Mouse (Mus musculus) liver, embryonic 13.5 days (tissue): ENCODE results near the gene Med15. TPM values are rescaled to one million over a fixed set of nuclear protein-coding genes. Genes with fewer than 3 reads are reported as not detected.

Experiments
- ATAC-seq: fragments of 200-750 bp; cut with Nextera tagmentation; 2 replicates; pipeline ENCODE4 v1.8.0; 2017; ENCODE audit warnings: low read depth, mild to moderate bottlenecking, moderate number of reproducible peaks, moderate library complexity
- DNase-seq: peaks from one replicate; pipeline ENCODE4 v3.0.0; 2022
- H3K27ac ChIP-seq: fragments of 300-500 bp; sonication (generic); 2 replicates; pipeline ENCODE4 v1.5.1; 2015; ENCODE audit warnings: moderate library complexity, mild to moderate bottlenecking, inconsistent platforms
- H3K27me3 ChIP-seq: fragments of 300-500 bp; sonication (generic); 2 replicates; pipeline ENCODE4 v1.6.1; 2015; ENCODE audit warnings: mild to moderate bottlenecking, inconsistent platforms
- H3K36me3 ChIP-seq: fragments of 300-500 bp; sonication (generic); 2 replicates; pipeline ENCODE4 v1.6.1; 2015; ENCODE audit warnings: mild to moderate bottlenecking, inconsistent platforms
- H3K4me1 ChIP-seq: fragments of 300-500 bp; sonication (generic); replicated peaks from 2 replicates; pipeline ENCODE4 v1.6.1; 2015; ENCODE audit warnings: inconsistent platforms
- H3K4me2 ChIP-seq: fragments of 300-500 bp; sonication (generic); 2 replicates; pipeline ENCODE4 v1.6.1; 2015; ENCODE audit warnings: inconsistent platforms, mild to moderate bottlenecking, moderate library complexity
- H3K4me3 ChIP-seq: fragments of 300-500 bp; sonication (generic); replicated peaks from 2 replicates; pipeline ENCODE4 v1.5.1; 2015; ENCODE audit warnings: mild to moderate bottlenecking, inconsistent platforms
- H3K9ac ChIP-seq: fragments of 300-500 bp; sonication (generic); 2 replicates; pipeline ENCODE4 v1.6.1; 2015; ENCODE audit warnings: mild to moderate bottlenecking, inconsistent platforms
- H3K9me3 ChIP-seq: fragments of 300-500 bp; sonication (generic); replicated peaks from 2 replicates; pipeline ENCODE4 v1.6.1; 2016; ENCODE audit warnings: inconsistent platforms
- WGBS: fragments of 180-500 bp; shearing (Covaris S2); methylation state at CpG from one replicate; pipeline ENCODE4 v1.1.7; 2015; ENCODE audit not compliant: insufficient replicate concordance; 5-methylcytosine and 5-hydroxymethylcytosine counted together
- polyA plus RNA-seq: library from polyadenylated mRNA; unstranded; fragments of >200 nt; fragmentation: Nextera tagmentation; extraction: Ambion mirVana; gene quantifications from 2 replicates; pipeline ENCODE4 v1.2.1, GENCODE M21; 2015

Gene Med15
- polyA plus RNA-seq, 1 experiment from 2014 or later: 15.8 TPM

GRCm38 (mm10) chr16:17647566-17648340 lies 84.9 kb downstream of the Med15 start:
- peaks cover 45% of the 10 kb centered on the region for H3K36me3 ChIP-seq

DNA sequence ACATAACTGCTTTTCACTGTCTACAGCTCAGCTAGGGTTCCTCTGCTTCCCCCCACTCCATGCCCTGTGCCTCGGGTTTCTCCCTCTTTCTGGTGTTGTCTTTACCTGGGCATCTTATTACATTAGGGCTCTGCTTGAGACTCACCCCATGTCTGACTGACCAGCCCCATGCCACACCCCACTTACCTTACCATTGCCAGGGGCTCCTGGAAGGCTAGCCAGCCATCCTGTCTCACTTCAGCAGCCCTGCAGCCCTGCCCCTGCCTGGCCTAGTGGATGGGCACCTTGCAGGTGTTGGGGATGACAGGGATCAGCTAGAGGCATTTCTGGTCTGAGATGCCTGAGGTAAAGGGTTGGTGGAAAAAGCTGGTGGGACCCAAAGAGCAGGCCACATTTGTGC lies 85.5 kb downstream of the Med15 start:
- DNase-seq (no peak), ATAC-seq (no peak)
- H3K36me3 ChIP-seq: peaks cover 45% of the 10 kb centered on the region
- H3K4me2 ChIP-seq: peak overlapping the region; percentile 89
- H3K9me3 ChIP-seq: no peaks in the 10 kb centered on the region
- peak overlapping the region; percentile 58 for H3K4me3 ChIP-seq
- peaks cover 37% of the 10 kb centered on the region for H3K4me1 ChIP-seq
- no peak overlapping the region for H3K27ac ChIP-seq
- H3K9ac ChIP-seq: peak overlapping the region; percentile 76
- no peaks in the 10 kb centered on the region for H3K27me3 ChIP-seq
- 18% methylated on average over 1 of the region's 1 CpGs for WGBS

More at GRCm38 (mm10) chr16:17647566-17648340, 84.9 kb downstream of the Med15 start:
- no peak overlapping the region for H3K4me3 ChIP-seq
- no peaks in the 10 kb centered on the region for H3K27me3 ChIP-seq
- 87% methylated on average over 10 of the region's 10 CpGs for WGBS
- ATAC-seq (no peak), DNase-seq (no peak)
- no peaks in the 10 kb centered on the region for H3K9me3 ChIP-seq
- H3K27ac ChIP-seq: no peak overlapping the region; the same call in 1 of the 2 replicates
- H3K9ac ChIP-seq: no peak overlapping the region
- peaks cover 37% of the 10 kb centered on the region for H3K4me1 ChIP-seq
- H3K4me2 ChIP-seq: no peak overlapping the region

DNA sequence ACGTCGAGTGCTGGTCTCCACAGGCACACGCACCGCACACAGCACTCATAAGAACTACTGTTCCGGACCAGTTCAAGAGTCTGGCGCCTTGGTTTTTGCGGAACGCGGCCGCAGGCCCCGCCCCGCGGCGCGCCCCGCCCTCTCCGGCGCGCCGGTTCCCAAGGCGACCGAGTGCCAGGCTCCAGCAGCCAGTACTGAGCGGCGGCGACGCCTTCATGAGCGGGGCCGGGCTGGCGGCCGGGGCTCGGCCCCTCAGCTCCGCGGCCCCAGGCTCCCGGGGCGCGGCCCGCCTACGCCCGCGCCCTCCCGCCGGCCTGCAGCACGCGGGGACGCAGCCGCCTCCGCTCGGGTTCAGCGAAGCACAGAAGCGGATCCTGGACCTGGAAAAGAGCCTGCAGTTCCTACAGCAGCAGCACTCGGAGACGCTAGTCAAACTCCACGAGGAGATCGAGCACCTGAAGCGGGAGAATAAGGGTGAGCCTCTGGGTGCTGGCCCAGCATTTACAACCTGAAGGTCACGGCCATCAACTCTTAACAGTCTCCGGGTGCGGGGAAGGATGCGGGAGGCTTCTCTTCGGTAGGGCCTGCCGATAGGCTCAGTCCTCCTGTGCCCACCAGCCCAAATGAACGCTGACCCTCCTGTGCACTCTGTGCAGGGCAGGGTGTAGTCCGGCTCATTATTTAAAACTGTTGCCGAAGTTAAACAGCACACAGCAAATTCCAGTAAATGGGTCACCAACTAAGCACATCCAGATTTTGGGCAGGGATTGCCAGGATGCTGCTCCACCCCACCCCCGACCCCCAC lies 86.2 kb downstream of the Med15 start, which contains the start of gene Ccdc74a:
Ccdc74a (plus strand) TSS at position 161 of the 805 bp plus-strand sequence.
- DNase-seq: peak; percentile 82
- H3K27me3 ChIP-seq: no peaks in the 10 kb centered on the region
- peak; percentile 99 for ATAC-seq
- peak within 1 kb of the TSS; percentile 89 for H3K4me2 ChIP-seq
- no peaks in the 10 kb centered on the region for H3K9me3 ChIP-seq
- H3K4me1 ChIP-seq: peaks cover 37% of the 10 kb centered on the region
- peak within 1 kb of the TSS; percentile 76 for H3K9ac ChIP-seq
- WGBS: 4% methylated on average over 65 of the region's 65 CpGs
- peak within 1 kb of the TSS; percentile 72 for H3K27ac ChIP-seq
- peaks cover 43% of the 10 kb centered on the region for H3K36me3 ChIP-seq
- H3K4me3 ChIP-seq: peak within 1 kb of the TSS; percentile 58

- peaks cover 51% of the 10 kb centered on the region for H3K4me1 ChIP-seq
- H3K9ac ChIP-seq: no peak overlapping the region
- no peak overlapping the region for H3K4me2 ChIP-seq
- 85% methylated on average over 4 of the region's 4 CpGs for WGBS
- H3K27ac ChIP-seq: 0 out of 2 replicates have a peak overlapping the region, but pooled peaks have one; percentile 45
- H3K4me3 ChIP-seq: no peak overlapping the region
- ATAC-seq (no peak), DNase-seq (no peak)
- H3K27me3 ChIP-seq: no peaks in the 10 kb centered on the region
- no peaks in the 10 kb centered on the region for H3K9me3 ChIP-seq
- H3K36me3 ChIP-seq: peaks cover 55% of the 10 kb centered on the region
These were observed 89.2 kb downstream of the Med15 start for GRCm38 (mm10) chr16:17643437-17643990.

GRCm38 (mm10) chr16:17642311-17642710 lies 90.4 kb downstream of the Med15 start:
- no peaks in the 10 kb centered on the region for H3K27me3 ChIP-seq
- WGBS: 90% methylated on average over 8 of the region's 8 CpGs
- no peak overlapping the region for H3K9ac ChIP-seq
- no peak overlapping the region for H3K4me2 ChIP-seq
- H3K9me3 ChIP-seq: no peaks in the 10 kb centered on the region
- no peak for ATAC-seq
- peaks cover 67% of the 10 kb centered on the region for H3K36me3 ChIP-seq
- no peak overlapping the region for H3K4me3 ChIP-seq
- peaks cover 56% of the 10 kb centered on the region for H3K4me1 ChIP-seq
- DNase-seq: no peak
- no peak overlapping the region for H3K27ac ChIP-seq

DNA sequence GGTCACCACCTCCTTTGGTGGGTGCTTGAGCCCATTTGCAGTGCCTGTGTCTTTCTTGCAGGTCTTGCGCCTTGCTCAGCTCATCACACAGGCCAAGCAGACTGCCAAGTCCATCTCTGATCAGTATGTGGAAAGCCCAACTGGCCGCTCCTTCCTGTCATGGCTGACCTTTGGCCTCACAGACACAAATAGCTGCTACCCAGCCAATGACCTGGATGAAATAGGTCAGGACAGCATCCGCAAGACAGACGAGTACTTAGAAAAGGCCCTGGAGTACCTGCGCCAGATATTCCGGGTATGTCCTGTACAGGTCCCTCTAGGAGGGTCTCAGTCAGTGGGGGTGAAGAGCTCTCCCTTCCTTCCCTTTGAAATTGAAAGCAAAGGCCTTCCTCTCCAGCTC lies 91.4 kb downstream of the Med15 start:
- H3K27me3 ChIP-seq: no peaks in the 10 kb centered on the region
- no peak overlapping the region for H3K27ac ChIP-seq
- no peak overlapping the region for H3K4me3 ChIP-seq
- no peak overlapping the region for H3K4me2 ChIP-seq
- no peaks in the 10 kb centered on the region for H3K9me3 ChIP-seq
- H3K4me1 ChIP-seq: peaks cover 56% of the 10 kb centered on the region
- H3K36me3 ChIP-seq: peaks cover 74% of the 10 kb centered on the region
- no peak overlapping the region for H3K9ac ChIP-seq
- DNase-seq (no peak), ATAC-seq (no peak)
- WGBS: 88% methylated on average over 6 of the region's 6 CpGs

DNA sequence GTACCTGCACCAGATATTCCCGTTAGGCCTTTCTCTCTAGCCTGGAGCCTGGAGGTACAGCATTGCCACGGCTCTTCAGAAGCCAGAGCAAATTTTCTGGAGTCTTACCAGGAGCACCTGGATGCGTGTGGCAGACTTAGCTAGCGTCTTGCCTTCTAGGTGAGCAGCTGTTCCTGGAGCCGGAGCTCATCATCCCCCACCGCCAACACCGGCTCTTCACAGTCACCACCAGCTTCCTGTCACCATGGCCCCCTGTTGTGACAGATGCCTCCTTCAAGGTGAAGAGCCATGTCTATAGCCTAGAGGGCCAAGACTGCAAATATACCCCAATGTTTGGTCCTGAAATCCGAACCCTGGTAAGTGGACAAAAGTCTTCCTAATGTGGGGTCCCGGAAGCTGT lies 92.0 kb downstream of the Med15 start:
- DNase-seq (no peak), ATAC-seq (no peak)
- H3K4me1 ChIP-seq: peaks cover 57% of the 10 kb centered on the region
- no peak overlapping the region for H3K27ac ChIP-seq
- H3K9me3 ChIP-seq: no peaks in the 10 kb centered on the region
- 86% methylated on average over 9 of the region's 9 CpGs for WGBS
- no peak overlapping the region for H3K4me3 ChIP-seq
- no peak overlapping the region for H3K9ac ChIP-seq
- H3K4me2 ChIP-seq: no peak overlapping the region
- H3K36me3 ChIP-seq: peaks cover 79% of the 10 kb centered on the region
- H3K27me3 ChIP-seq: no peaks in the 10 kb centered on the region

DNA sequence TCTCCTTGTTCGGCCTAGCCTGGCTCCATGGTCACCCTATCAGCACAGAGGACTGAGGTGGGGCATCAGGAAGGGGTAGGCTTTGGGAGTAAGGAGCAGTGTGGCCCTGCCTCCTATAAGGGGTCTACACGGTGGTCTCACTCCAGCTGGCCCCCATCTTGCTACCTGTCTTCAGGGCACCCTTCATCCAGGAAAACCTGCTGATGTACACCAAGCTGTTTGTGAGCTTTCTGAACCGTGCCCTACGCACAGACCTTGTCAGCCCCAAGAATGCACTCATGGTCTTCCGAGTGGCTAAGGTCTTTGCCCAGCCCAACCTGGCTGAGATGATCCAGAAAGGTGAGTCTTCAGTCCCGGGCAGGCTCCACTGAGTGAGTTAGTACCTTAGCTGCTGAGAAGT lies 92.7 kb downstream of the Med15 start:
- ATAC-seq (no peak), DNase-seq (no peak)
- peaks cover 58% of the 10 kb centered on the region for H3K4me1 ChIP-seq
- no peak overlapping the region for H3K27ac ChIP-seq
- H3K4me3 ChIP-seq: no peak overlapping the region
- H3K27me3 ChIP-seq: no peaks in the 10 kb centered on the region
- WGBS: 84% methylated on average over 6 of the region's 6 CpGs
- H3K9me3 ChIP-seq: no peaks in the 10 kb centered on the region
- peaks cover 85% of the 10 kb centered on the region for H3K36me3 ChIP-seq
- no peak overlapping the region for H3K9ac ChIP-seq
- H3K4me2 ChIP-seq: no peak overlapping the region

DNA sequence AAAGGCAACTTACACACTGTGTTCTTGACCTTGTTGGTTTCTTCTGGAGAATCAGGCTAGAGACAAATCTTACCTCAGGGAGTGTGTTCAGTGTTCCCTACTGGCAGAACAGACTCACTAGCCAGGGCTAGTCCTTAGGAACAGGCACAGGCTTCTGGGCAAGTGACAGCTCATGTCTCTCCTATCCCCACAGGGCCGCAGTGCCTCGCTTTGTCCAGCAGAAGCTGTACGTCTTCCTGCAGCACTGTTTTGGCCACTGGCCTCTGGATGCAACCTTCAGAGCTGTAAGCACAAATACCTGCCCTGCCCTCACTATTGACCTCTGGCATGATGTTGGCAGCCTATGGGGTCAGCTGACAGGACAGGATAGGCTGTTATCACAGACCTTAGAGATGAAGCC lies 93.6 kb downstream of the Med15 start:
- Histone ChIP-seq H3K9me3 (no peaks in the 10 kb centered on the region), H3K4me3 (no peak overlapping the region), H3K36me3 (peaks cover 91% of the 10 kb centered on the region), H3K4me2 (no peak overlapping the region), H3K27me3 (no peaks in the 10 kb centered on the region), H3K4me1 (peaks cover 60% of the 10 kb centered on the region), H3K27ac (peak overlapping the region; percentile 99), H3K9ac (peak overlapping the region; percentile 22)
- ATAC-seq: no peak
- 90% methylated on average over 3 of the region's 3 CpGs for WGBS
- DNase-seq: no peak

- ATAC-seq (peak; percentile 97), DNase-seq (peak; percentile 81)
- Histone ChIP-seq H3K4me2 (peak overlapping the region; percentile 49), H3K36me3 (peaks cover 92% of the 10 kb centered on the region), H3K9me3 (no peaks in the 10 kb centered on the region), H3K4me3 (0 out of 2 replicates have a peak overlapping the region, but pooled peaks have one; percentile 12), H3K27ac (peak overlapping the region; percentile 99), H3K9ac (peak overlapping the region; percentile 66), H3K27me3 (no peaks in the 10 kb centered on the region), H3K4me1 (peaks cover 60% of the 10 kb centered on the region)
- 37% methylated on average over 9 of the region's 9 CpGs for WGBS
These were observed 94.6 kb downstream of the Med15 start for GRCm38 (mm10) chr16:17638036-17638628.

DNA sequence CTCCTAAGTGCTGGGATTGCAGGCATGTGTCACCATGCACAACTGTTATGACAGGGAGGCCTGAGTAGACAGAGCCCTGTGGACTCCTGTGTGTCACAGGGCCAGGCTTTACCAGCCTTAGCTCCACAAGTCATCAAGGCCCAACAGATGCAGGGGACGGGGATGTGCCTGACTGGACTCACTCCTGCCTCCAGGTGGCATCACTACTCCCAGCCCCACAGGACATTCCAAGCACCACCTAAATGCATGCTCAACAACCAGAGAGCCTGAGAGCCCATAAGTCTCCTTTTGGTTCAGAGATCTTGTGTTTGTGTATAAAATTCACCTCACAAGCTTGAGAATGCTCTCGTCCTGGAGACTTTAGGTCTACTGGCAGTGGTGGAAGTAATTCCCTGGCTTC lies 95.1 kb downstream of the Med15 start:
- Histone ChIP-seq H3K4me3 (0 out of 2 replicates have a peak overlapping the region, but pooled peaks have one; percentile 12), H3K4me1 (peaks cover 60% of the 10 kb centered on the region), H3K9me3 (no peaks in the 10 kb centered on the region), H3K4me2 (peak overlapping the region; percentile 49), H3K27me3 (no peaks in the 10 kb centered on the region), H3K36me3 (peaks cover 92% of the 10 kb centered on the region), H3K9ac (peak overlapping the region; percentile 66), H3K27ac (peak overlapping the region; percentile 99)
- ATAC-seq (peak; percentile 2; the same call in 1 of the 2 replicates), DNase-seq (no peak)
- 81% methylated on average over 2 of the region's 2 CpGs for WGBS
